Mouse (Mus musculus) forebrain, embryonic 10.5 days (tissue): ENCODE data around the gene 1700013H16Rik. TPM values are rescaled to one million over a fixed set of nuclear protein-coding genes. Genes with fewer than 3 reads are reported as not detected.

Experiments used
- polyA plus RNA-seq: library from polyadenylated mRNA; unstranded; fragments of >200 nt; fragmentation: Nextera tagmentation; extraction: Ambion mirVana; gene quantifications from 2 replicates; pipeline ENCODE4 v1.2.1, GENCODE M21; 2016

1700013H16Rik gene
- polyA plus RNA-seq, 1 experiment from 2014 or later: not detected

Other genes with a start within 250 kb of the 1700013H16Rik start
- gene Rtl8c, start 149.8 kb downstream of the 1700013H16Rik start, polyA plus RNA-seq: 23.0 and 26.4 TPM in 2 replicates
- not detected in 2 replicates for gene Gm14597, start 148.9 kb downstream of the 1700013H16Rik start, polyA plus RNA-seq
- gene Rtl8a, start 114.1 kb downstream of the 1700013H16Rik start, polyA plus RNA-seq: 39.4 and 41.0 TPM in 2 replicates
- 38.5 and 42.3 TPM in 2 replicates for gene Rtl8b, start 87.4 kb downstream of the 1700013H16Rik start, polyA plus RNA-seq
- 0.22 and 0.42 TPM in 2 replicates for gene 4930502E18Rik, start 33.0 kb downstream of the 1700013H16Rik start, polyA plus RNA-seq
- not detected in 2 replicates for gene Zfp36l3, start 18.6 kb upstream of the 1700013H16Rik start, polyA plus RNA-seq
- gene Xlr, start 39.9 kb upstream of the 1700013H16Rik start, polyA plus RNA-seq: 0.58 and 0.60 TPM in 2 replicates